Mouse (Mus musculus): Measurements from ENCODE around the gene Qprt. TPM values are rescaled to one million over a fixed set of nuclear protein-coding genes. Genes with fewer than 3 reads are reported as not detected.

Gene Qprt
- polyA plus RNA-seq, 1 experiment from 2014 or later, result 0.98 TPM

GRCm38 (mm10) chr7:127105551-127105950 is 16.5 kb downstream of the Qprt start:
- peaks cover 10% of the 10 kb centered on the region for H3K4me1 ChIP-seq (replicated peaks)
- peak overlapping the region; percentile 71 for H3K27ac ChIP-seq
- ATAC-seq, result no peak
- no peak overlapping the region for H3K9ac ChIP-seq (replicated peaks)
- H3K36me3 ChIP-seq, result no peaks in the 10 kb centered on the region
- no peaks in the 10 kb centered on the region for H3K27me3 ChIP-seq
- WGBS, result 66% methylated on average over 7 of the region's 7 CpGs
- H3K9me3 ChIP-seq, result no peaks in the 10 kb centered on the region
- H3K4me3 ChIP-seq (replicated peaks), result no peak overlapping the region
- H3K4me2 ChIP-seq (replicated peaks), result no peak overlapping the region

GRCm38 (mm10) chr7:127104560-127105332 is 17.3 kb downstream of the Qprt start:
- H3K27me3 ChIP-seq, result no peaks in the 10 kb centered on the region
- H3K4me1 ChIP-seq (replicated peaks), result peaks cover 10% of the 10 kb centered on the region
- WGBS, result 16% methylated on average over 17 of the region's 17 CpGs
- no peaks in the 10 kb centered on the region for H3K9me3 ChIP-seq
- H3K4me3 ChIP-seq (replicated peaks), result peak overlapping the region; percentile 25
- H3K36me3 ChIP-seq, result no peaks in the 10 kb centered on the region
- H3K4me2 ChIP-seq (replicated peaks), result peak overlapping the region; percentile 49
- ATAC-seq, result peak; percentile 92
- peak overlapping the region; percentile 71 for H3K27ac ChIP-seq
- peak overlapping the region; percentile 51 for H3K9ac ChIP-seq (replicated peaks)

GRCm38 (mm10) chr7:127103960-127104359 is 18.1 kb downstream of the Qprt start:
- ATAC-seq, result 0 out of 2 replicates have a peak, but pooled peaks have one; percentile 17
- 67% methylated on average over 6 of the region's 6 CpGs for WGBS
- no peak overlapping the region for H3K4me2 ChIP-seq (replicated peaks)

GRCm38 (mm10) chr7:127102148-127102547 is 19.9 kb downstream of the Qprt start:
- H3K4me2 ChIP-seq (replicated peaks), result no peak overlapping the region
- H3K27ac ChIP-seq, result no peak overlapping the region
- H3K36me3 ChIP-seq, result no peaks in the 10 kb centered on the region
- ATAC-seq, result no peak
- 84% methylated on average over 6 of the region's 6 CpGs for WGBS
- no peak overlapping the region for H3K4me3 ChIP-seq (replicated peaks)
- no peak overlapping the region for H3K9ac ChIP-seq (replicated peaks)
- H3K9me3 ChIP-seq, result no peaks in the 10 kb centered on the region
- H3K4me1 ChIP-seq (replicated peaks), result peaks cover 10% of the 10 kb centered on the region
- no peaks in the 10 kb centered on the region for H3K27me3 ChIP-seq

More at GRCm38 (mm10) chr7:127103960-127104359, 18.1 kb downstream of the Qprt start:
- no peak overlapping the region for H3K9ac ChIP-seq (replicated peaks)
- H3K27me3 ChIP-seq, result no peaks in the 10 kb centered on the region
- no peak overlapping the region for H3K4me3 ChIP-seq (replicated peaks)
- no peaks in the 10 kb centered on the region for H3K36me3 ChIP-seq
- peak overlapping the region; percentile 71; the same call in 1 of the 2 replicates for H3K27ac ChIP-seq
- H3K9me3 ChIP-seq, result no peaks in the 10 kb centered on the region
- peaks cover 10% of the 10 kb centered on the region for H3K4me1 ChIP-seq (replicated peaks)

GRCm38 (mm10) chr7:127101451-127102016 is 20.5 kb downstream of the Qprt start:
- 46% methylated on average over 2 of the region's 2 CpGs for WGBS
- no peak for ATAC-seq
- no peak overlapping the region for H3K27ac ChIP-seq

GRCm38 (mm10) chr7:127099528-127099927 is 22.5 kb downstream of the Qprt start:
- no peak for ATAC-seq
- H3K9ac ChIP-seq (replicated peaks), result no peak overlapping the region
- no peak overlapping the region for H3K4me3 ChIP-seq (replicated peaks)
- H3K4me2 ChIP-seq (replicated peaks), result no peak overlapping the region
- H3K36me3 ChIP-seq, result no peaks in the 10 kb centered on the region
- H3K9me3 ChIP-seq, result no peaks in the 10 kb centered on the region
- H3K4me1 ChIP-seq (replicated peaks), result peaks cover 4% of the 10 kb centered on the region
- WGBS, result 89% methylated on average over 4 of the region's 4 CpGs
- no peaks in the 10 kb centered on the region for H3K27me3 ChIP-seq
- H3K27ac ChIP-seq, result no peak overlapping the region

More at GRCm38 (mm10) chr7:127101451-127102016, 20.5 kb downstream of the Qprt start:
- H3K9ac ChIP-seq (replicated peaks), result no peak overlapping the region
- H3K9me3 ChIP-seq, result no peaks in the 10 kb centered on the region
- H3K4me2 ChIP-seq (replicated peaks), result no peak overlapping the region
- no peaks in the 10 kb centered on the region for H3K27me3 ChIP-seq
- H3K4me1 ChIP-seq (replicated peaks), result peaks cover 10% of the 10 kb centered on the region
- H3K36me3 ChIP-seq, result no peaks in the 10 kb centered on the region
- H3K4me3 ChIP-seq (replicated peaks), result no peak overlapping the region

GRCm38 (mm10) chr7:127098950-127099349 is 23.1 kb downstream of the Qprt start:
- no peak overlapping the region for H3K9ac ChIP-seq (replicated peaks)

GRCm38 (mm10) chr7:127098521-127098920 is 23.5 kb downstream of the Qprt start:
- ATAC-seq, result no peak
- Histone ChIP-seq H3K9me3 (no peaks in the 10 kb centered on the region), H3K4me1 (replicated peaks) (no peaks in the 10 kb centered on the region), H3K27me3 (no peaks in the 10 kb centered on the region), H3K4me3 (replicated peaks) (no peak overlapping the region), H3K4me2 (replicated peaks) (no peak overlapping the region), H3K36me3 (no peaks in the 10 kb centered on the region), H3K9ac (replicated peaks) (no peak overlapping the region), H3K27ac (no peak overlapping the region)
- 87% methylated on average over 5 of the region's 5 CpGs for WGBS

More at GRCm38 (mm10) chr7:127098950-127099349, 23.1 kb downstream of the Qprt start:
- H3K4me1 ChIP-seq (replicated peaks), result no peaks in the 10 kb centered on the region
- H3K4me3 ChIP-seq (replicated peaks), result no peak overlapping the region
- no peaks in the 10 kb centered on the region for H3K36me3 ChIP-seq
- ATAC-seq, result no peak
- no peak overlapping the region for H3K27ac ChIP-seq
- H3K27me3 ChIP-seq, result no peaks in the 10 kb centered on the region
- 92% methylated on average over 4 of the region's 4 CpGs for WGBS
- H3K4me2 ChIP-seq (replicated peaks), result no peak overlapping the region
- no peaks in the 10 kb centered on the region for H3K9me3 ChIP-seq

- no peak for ATAC-seq
- WGBS, result 75% methylated on average over 7 of the region's 7 CpGs
- no peak overlapping the region for H3K9ac ChIP-seq (replicated peaks)
- no peaks in the 10 kb centered on the region for H3K4me1 ChIP-seq (replicated peaks)
- no peaks in the 10 kb centered on the region for H3K9me3 ChIP-seq
- H3K27ac ChIP-seq, result no peak overlapping the region
- no peak overlapping the region for H3K4me2 ChIP-seq (replicated peaks)
- no peak overlapping the region for H3K4me3 ChIP-seq (replicated peaks)
- H3K36me3 ChIP-seq, result no peaks in the 10 kb centered on the region
- no peaks in the 10 kb centered on the region for H3K27me3 ChIP-seq
Measured at GRCm38 (mm10) chr7:127096456-127096855, 25.6 kb downstream of the Qprt start.

GRCm38 (mm10) chr7:127093914-127094313 is 28.1 kb downstream of the Qprt start:
- Histone ChIP-seq H3K4me1 (replicated peaks) (peaks cover 6% of the 10 kb centered on the region), H3K9ac (replicated peaks) (no peak overlapping the region), H3K4me2 (replicated peaks) (no peak overlapping the region), H3K36me3 (no peaks in the 10 kb centered on the region), H3K9me3 (no peaks in the 10 kb centered on the region), H3K4me3 (replicated peaks) (no peak overlapping the region), H3K27me3 (no peaks in the 10 kb centered on the region), H3K27ac (no peak overlapping the region)
- no peak for ATAC-seq
- 88% methylated on average over 3 of the region's 3 CpGs for WGBS

- 77% methylated on average over 16 of the region's 16 CpGs for WGBS
- Histone ChIP-seq H3K36me3 (no peaks in the 10 kb centered on the region), H3K4me2 (replicated peaks) (no peak within 1 kb of the TSS), H3K27me3 (no peaks in the 10 kb centered on the region), H3K27ac (no peak within 1 kb of the TSS), H3K4me3 (replicated peaks) (no peak within 1 kb of the TSS), H3K4me1 (replicated peaks) (peaks cover 9% of the 10 kb centered on the region), H3K9ac (replicated peaks) (0 out of 2 replicates have a peak within 1 kb of the TSS, but pooled peaks have one; percentile 10), H3K9me3 (no peaks in the 10 kb centered on the region)
- no peak for ATAC-seq
Measured at GRCm38 (mm10) chr7:127091114-127091896, 30.7 kb downstream of the Qprt start, which contains the start of gene AI467606. Gene AI467606 (plus strand): TSS chr7:127091359.

Data from midbrain, embryonic 13.5 days (tissue).